20 mouse cellular contexts compared by ENCODE assay signal in the genomic region with DNA sequence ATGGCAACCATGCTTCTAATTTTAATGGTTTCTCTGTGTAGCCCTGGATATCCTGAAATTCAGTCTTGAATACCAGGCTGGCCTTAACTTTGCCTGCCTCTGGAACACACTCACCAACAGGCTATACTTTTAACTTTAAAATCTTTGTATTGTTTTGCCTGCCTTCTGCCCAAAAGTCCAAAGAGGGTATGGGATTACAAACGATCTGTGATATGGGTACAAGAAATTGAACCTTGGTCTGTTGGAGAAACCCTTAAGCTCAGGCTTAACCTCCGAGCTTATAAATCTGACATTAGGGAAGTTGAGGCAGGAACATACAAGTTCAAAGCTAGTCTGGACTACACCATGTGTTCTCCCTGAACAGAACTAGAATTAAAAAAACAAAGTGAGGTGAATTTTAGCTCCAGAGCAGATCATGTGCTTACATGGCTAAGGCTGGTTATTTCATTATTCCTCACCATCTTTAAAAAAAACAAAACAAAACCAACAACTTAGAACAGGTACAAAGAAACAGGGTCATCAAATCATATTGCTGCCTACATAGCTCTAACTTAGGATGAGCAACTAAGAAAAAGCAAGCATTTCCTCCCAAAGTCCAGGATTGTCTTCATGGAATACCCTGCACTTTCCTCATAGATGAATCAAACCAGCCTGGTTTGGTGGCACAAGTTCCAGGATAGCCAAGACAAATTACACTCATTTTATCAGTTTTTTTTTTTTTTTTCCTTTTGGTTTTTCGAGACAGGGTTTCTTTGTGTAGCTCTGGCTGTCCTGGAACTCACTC. TPM values are rescaled to one million over a fixed set of nuclear protein-coding genes. Genes with fewer than 3 reads are reported as not detected.
DNase-seq lines count a peak whose midpoint lies in the region; ATAC-seq and TF ChIP-seq lines count a peak whose summit lies in the region.
"Had no signal": no experiment of that assay in that cellular context is flagged by ENCODE, and none has a peak within 500 bp of the region (broad histone marks: within the 10 kb centered on the region; RNA-seq: fewer than 3 reads in every experiment).

No protein-coding gene starts in this region.

- H3K4me3 ChIP-seq in heart, postnatal 0 days (ENCODE audit: low read depth, low read length) = no peak overlapping the region
- no peak overlapping the region for H3K4me3 ChIP-seq in heart, embryonic 10.5 days
- no peak overlapping the region for H3K4me3 ChIP-seq in neural tube, embryonic 13.5 days
- no peak overlapping the region for H3K4me3 ChIP-seq in neural tube, embryonic 15.5 days (replicated peaks)
- H3K4me3 ChIP-seq in midbrain, postnatal 0 days (ENCODE audit: low read depth, low read length) = no peak overlapping the region
- H3K4me3 ChIP-seq: forebrain, embryonic 10.5 days; liver, embryonic 13.5 days; stomach, embryonic 15.5 days had no signal

- H3K9me3 ChIP-seq in heart, postnatal 0 days (replicated peaks; ENCODE audit: control insufficient read depth, low read length) = no peaks in the 10 kb centered on the region
- H3K9me3 ChIP-seq in heart, embryonic 10.5 days = no peaks in the 10 kb centered on the region
- no peaks in the 10 kb centered on the region for H3K9me3 ChIP-seq in neural tube, embryonic 13.5 days
- H3K9me3 ChIP-seq in neural tube, embryonic 15.5 days (replicated peaks) = no peaks in the 10 kb centered on the region
- H3K9me3 ChIP-seq in midbrain, postnatal 0 days (ENCODE audit: low read length) = no peaks in the 10 kb centered on the region
- H3K9me3 ChIP-seq: embryonic facial prominence, embryonic 15.5 days; forebrain, embryonic 10.5 days; liver, embryonic 13.5 days; stomach, embryonic 15.5 days had no signal

- DNase-seq in heart, postnatal 0 days (ENCODE audit: low spot score) = no peak
- DNase-seq in heart, embryonic 10.5 days (ENCODE audit: low spot score) = no peak
- no peak for DNase-seq in Patski (ENCODE audit: low read depth, low spot score)
- no peak for DNase-seq in urinary bladder, adult 18-20 months (ENCODE audit: low spot score in 2 of 2)
- no peak for DNase-seq in kidney, adult 18-20 months
- DNase-seq in midbrain, postnatal 0 days (ENCODE audit: low spot score) = no peak
- DNase-seq: cerebellum, postnatal 10 days; embryo, embryonic 11 days; gastrocnemius, postnatal 14 days; kidney, adult 8-10 months; liver, embryonic 13.5 days; retina, postnatal 1 day had no signal

- in situ Hi-C loops in Patski (cut with MboI; ENCODE audit: low pct_unique_long_range_greater_than_20kb) = no loop called here

- no peak overlapping the region for H3K27ac ChIP-seq in heart, postnatal 0 days (ENCODE audit: low read depth)
- no peak overlapping the region for H3K27ac ChIP-seq in heart, embryonic 10.5 days
- no peak overlapping the region for H3K27ac ChIP-seq in neural tube, embryonic 13.5 days (replicated peaks)
- no peak overlapping the region for H3K27ac ChIP-seq in neural tube, embryonic 15.5 days (replicated peaks)
- no peak overlapping the region for H3K27ac ChIP-seq in midbrain, postnatal 0 days (ENCODE audit: low read depth, low read length)
- H3K27ac ChIP-seq: embryonic facial prominence, embryonic 15.5 days; forebrain, embryonic 10.5 days; liver, embryonic 13.5 days; stomach, embryonic 15.5 days had no signal

- ATAC-seq in heart, postnatal 0 days (ENCODE audit: insufficient read depth, low read depth) = 0 out of 2 replicates have a peak, but pooled peaks have one; percentile 2
- ATAC-seq in neural tube, embryonic 13.5 days (ENCODE audit: low read depth) = 0 out of 2 replicates have a peak, but pooled peaks have one; percentile 17
- no peak for ATAC-seq in neural tube, embryonic 15.5 days (ENCODE audit: low FRiP score)
- peak; percentile 7 for ATAC-seq in Patski
- no peak for ATAC-seq in midbrain, postnatal 0 days (ENCODE audit: low FRiP score)

- TF ChIP-seq EP300 in heart, postnatal 0 days (IDR thresholded peaks at IDR 0.05; ENCODE audit: low read depth) = no peak

- H3K36me3 ChIP-seq in heart, postnatal 0 days (replicated peaks; ENCODE audit: control insufficient read depth, insufficient read depth, low read length) = peaks cover 23% of the 10 kb centered on the region
- peaks cover 32% of the 10 kb centered on the region for H3K36me3 ChIP-seq in heart, embryonic 10.5 days
- H3K36me3 ChIP-seq in neural tube, embryonic 13.5 days = peaks cover 30% of the 10 kb centered on the region
- H3K36me3 ChIP-seq in neural tube, embryonic 15.5 days = peaks cover 18% of the 10 kb centered on the region
- peaks cover 6% of the 10 kb centered on the region for H3K36me3 ChIP-seq in midbrain, postnatal 0 days (ENCODE audit: insufficient read depth, low read length)

- H3K27me3 ChIP-seq in heart, postnatal 0 days (ENCODE audit: control insufficient read depth, insufficient read depth, low read length) = no peaks in the 10 kb centered on the region
- H3K27me3 ChIP-seq in heart, embryonic 10.5 days (ENCODE audit: insufficient read depth, poor library complexity, severe bottlenecking) = no peaks in the 10 kb centered on the region
- no peaks in the 10 kb centered on the region for H3K27me3 ChIP-seq in neural tube, embryonic 13.5 days
- no peaks in the 10 kb centered on the region for H3K27me3 ChIP-seq in neural tube, embryonic 15.5 days (replicated peaks)
- no peaks in the 10 kb centered on the region for H3K27me3 ChIP-seq in Patski
- no peaks in the 10 kb centered on the region for H3K27me3 ChIP-seq in midbrain, postnatal 0 days (ENCODE audit: insufficient read depth, low read length)
- H3K27me3 ChIP-seq: embryonic facial prominence, embryonic 15.5 days; liver, embryonic 13.5 days; stomach, embryonic 15.5 days had no signal

- CTCF ChIA-PET in Patski (lab: Charles Lee) = interaction anchor here (0.7 to 4.4 kb wide), 6 partner anchors 10 to 390 kb away, joined by 3 to 23 read pairs (median 4); no protein-coding TSS in a partner anchor

- 65% methylated on average over 3 of the region's 3 CpGs for WGBS in heart, postnatal 0 days
- WGBS in heart, embryonic 10.5 days = 78% methylated on average over 3 of the region's 3 CpGs
- 74% methylated on average over 3 of the region's 3 CpGs for WGBS in neural tube, embryonic 13.5 days
- 81% methylated on average over 3 of the region's 3 CpGs for WGBS in neural tube, embryonic 15.5 days
- 79% methylated on average over 3 of the region's 3 CpGs for WGBS in midbrain, postnatal 0 days

- POLR2A ChIA-PET in Patski (lab: Charles Lee) = interaction anchor here (0.6 to 4.0 kb wide), 7 partner anchors 9 to 112 kb away, joined by 3 to 32 read pairs (median 5); partner anchors contain the start of gene Bri3bp

- TF ChIP-seq CTCF in heart, postnatal 0 days (IDR thresholded peaks at IDR 0.05; ENCODE audit: low read depth) = no peak
- no peak for TF ChIP-seq CTCF in Patski (IDR thresholded peaks at IDR 0.05)
- TF ChIP-seq CTCF in midbrain, postnatal 0 days (IDR thresholded peaks at IDR 0.05) = no peak

- H3K9ac ChIP-seq in heart, postnatal 0 days (replicated peaks; ENCODE audit: low read depth, low read length) = no peak overlapping the region
- no peak overlapping the region for H3K9ac ChIP-seq in neural tube, embryonic 13.5 days
- H3K9ac ChIP-seq in neural tube, embryonic 15.5 days (replicated peaks) = no peak overlapping the region
- H3K9ac ChIP-seq in midbrain, postnatal 0 days (replicated peaks; ENCODE audit: low read length, poor library complexity, severe bottlenecking) = no peak overlapping the region
- H3K9ac ChIP-seq: embryonic facial prominence, embryonic 15.5 days; liver, embryonic 13.5 days; stomach, embryonic 15.5 days had no signal

- H3K4me2 ChIP-seq in heart, postnatal 0 days (ENCODE audit: low read depth, low read length) = no peak overlapping the region
- H3K4me2 ChIP-seq in neural tube, embryonic 13.5 days = no peak overlapping the region
- no peak overlapping the region for H3K4me2 ChIP-seq in neural tube, embryonic 15.5 days
- no peak overlapping the region for H3K4me2 ChIP-seq in midbrain, postnatal 0 days (ENCODE audit: low read depth, low read length, poor library complexity, severe bottlenecking)
- H3K4me2 ChIP-seq: embryonic facial prominence, embryonic 15.5 days; heart, embryonic 11.5 days; liver, embryonic 13.5 days; stomach, embryonic 15.5 days had no signal

- H3K4me1 ChIP-seq in heart, postnatal 0 days (ENCODE audit: control insufficient read depth, insufficient read depth) = no peaks in the 10 kb centered on the region
- no peaks in the 10 kb centered on the region for H3K4me1 ChIP-seq in heart, embryonic 10.5 days
- H3K4me1 ChIP-seq in neural tube, embryonic 13.5 days (replicated peaks) = peaks cover 35% of the 10 kb centered on the region
- H3K4me1 ChIP-seq in neural tube, embryonic 15.5 days = peaks cover 40% of the 10 kb centered on the region
- H3K4me1 ChIP-seq in midbrain, postnatal 0 days (ENCODE audit: insufficient read depth, low read length) = peaks cover 5% of the 10 kb centered on the region; the same call in 1 of the 2 replicates

RNA-seq across cellular contexts. Expression of gene Gm10382, which starts 5.3 kb away (rescaled TPM):
- total RNA-seq in heart, postnatal 0 days (2014; rRNA removed; ENCODE audit: low replicate concordance) = not detected in 2 replicates
- 0.32 and 0.78 TPM in 2 replicates for polyA plus RNA-seq in heart, postnatal 0 days (2015; fragmentation: Nextera tagmentation; extraction: Ambion mirVana)
- polyA plus RNA-seq in heart, embryonic 10.5 days (2016; fragmentation: Nextera tagmentation; extraction: Ambion mirVana) = 0.34 and 0.67 TPM in 2 replicates
- 0.52 and 0.73 TPM in 2 replicates for polyA plus RNA-seq in neural tube, embryonic 13.5 days (2015; fragmentation: Nextera tagmentation; extraction: Ambion mirVana)
- 0.59 and 0.74 TPM in 2 replicates for polyA plus RNA-seq in neural tube, embryonic 15.5 days (2015; fragmentation: Nextera tagmentation; extraction: Ambion mirVana)
- polyA plus RNA-seq in Patski (2021) = 4.1 TPM
- not detected in 2 replicates for total RNA-seq in midbrain, postnatal 0 days (2014; rRNA removed)
- polyA plus RNA-seq in midbrain, postnatal 0 days (2015; fragmentation: Nextera tagmentation; extraction: Ambion mirVana) = 0.67 and 0.83 TPM in 2 replicates
- total RNA-seq: gastrocnemius, postnatal 14 days; monocyte, adult 5-6 weeks had no signal
- polyA plus RNA-seq: large intestine, adult 2 months had no signal

RNA-seq across cellular contexts. Expression of gene Ubc, which starts 6.2 kb away (rescaled TPM):
- total RNA-seq in heart, postnatal 0 days (2014; rRNA removed; ENCODE audit: low replicate concordance) = 889 and 1,003 TPM in 2 replicates
- polyA plus RNA-seq in heart, postnatal 0 days (2015; fragmentation: Nextera tagmentation; extraction: Ambion mirVana) = 742 and 892 TPM in 2 replicates
- polyA plus RNA-seq in heart, embryonic 10.5 days (2016; fragmentation: Nextera tagmentation; extraction: Ambion mirVana) = 921 and 966 TPM in 2 replicates
- polyA plus RNA-seq in neural tube, embryonic 13.5 days (2015; fragmentation: Nextera tagmentation; extraction: Ambion mirVana) = 1,127 and 1,268 TPM in 2 replicates
- 1,353 and 1,380 TPM in 2 replicates for polyA plus RNA-seq in neural tube, embryonic 15.5 days (2015; fragmentation: Nextera tagmentation; extraction: Ambion mirVana)
- 1,637 TPM for polyA plus RNA-seq in Patski (2021)
- total RNA-seq in midbrain, postnatal 0 days (2014; rRNA removed) = 915 and 958 TPM in 2 replicates
- polyA plus RNA-seq in midbrain, postnatal 0 days (2015; fragmentation: Nextera tagmentation; extraction: Ambion mirVana) = 1,268 and 1,306 TPM in 2 replicates

RNA-seq across cellular contexts. Expression of gene Scarb1, which starts 42.9 kb away (rescaled TPM):
- total RNA-seq in heart, postnatal 0 days (2014; rRNA removed; ENCODE audit: low replicate concordance) = 79.8 and 84.2 TPM in 2 replicates
- 53.7 and 58.2 TPM in 2 replicates for polyA plus RNA-seq in heart, postnatal 0 days (2015; fragmentation: Nextera tagmentation; extraction: Ambion mirVana)
- polyA plus RNA-seq in heart, embryonic 10.5 days (2016; fragmentation: Nextera tagmentation; extraction: Ambion mirVana) = 73.1 and 94.3 TPM in 2 replicates
- polyA plus RNA-seq in neural tube, embryonic 13.5 days (2015; fragmentation: Nextera tagmentation; extraction: Ambion mirVana) = 28.8 and 33.2 TPM in 2 replicates
- polyA plus RNA-seq in neural tube, embryonic 15.5 days (2015; fragmentation: Nextera tagmentation; extraction: Ambion mirVana) = 50.5 and 55.5 TPM in 2 replicates
- polyA plus RNA-seq in Patski (2021) = 59.7 TPM
- total RNA-seq in midbrain, postnatal 0 days (2014; rRNA removed) = 60.2 and 74.0 TPM in 2 replicates
- polyA plus RNA-seq in midbrain, postnatal 0 days (2015; fragmentation: Nextera tagmentation; extraction: Ambion mirVana) = 57.7 and 57.9 TPM in 2 replicates

RNA-seq across cellular contexts. Expression of gene Dhx37, which starts 50.1 kb away (rescaled TPM):
- 5.9 and 16.2 TPM in 2 replicates for total RNA-seq in heart, postnatal 0 days (2014; rRNA removed; ENCODE audit: low replicate concordance)
- polyA plus RNA-seq in heart, postnatal 0 days (2015; fragmentation: Nextera tagmentation; extraction: Ambion mirVana) = 5.5 and 6.8 TPM in 2 replicates
- polyA plus RNA-seq in heart, embryonic 10.5 days (2016; fragmentation: Nextera tagmentation; extraction: Ambion mirVana) = 15.9 and 18.7 TPM in 2 replicates
- polyA plus RNA-seq in neural tube, embryonic 13.5 days (2015; fragmentation: Nextera tagmentation; extraction: Ambion mirVana) = 9.0 and 10.6 TPM in 2 replicates
- polyA plus RNA-seq in neural tube, embryonic 15.5 days (2015; fragmentation: Nextera tagmentation; extraction: Ambion mirVana) = 9.9 and 10.9 TPM in 2 replicates
- polyA plus RNA-seq in Patski (2021) = 42.0 TPM
- total RNA-seq in midbrain, postnatal 0 days (2014; rRNA removed) = 17.8 and 32.9 TPM in 2 replicates
- polyA plus RNA-seq in midbrain, postnatal 0 days (2015; fragmentation: Nextera tagmentation; extraction: Ambion mirVana) = 10.9 TPM in 2 replicates

RNA-seq across cellular contexts. Expression of gene Bri3bp, which starts 57.5 kb away (rescaled TPM):
- 27.8 and 41.5 TPM in 2 replicates for total RNA-seq in heart, postnatal 0 days (2014; rRNA removed; ENCODE audit: low replicate concordance)
- 59.2 and 65.8 TPM in 2 replicates for polyA plus RNA-seq in heart, postnatal 0 days (2015; fragmentation: Nextera tagmentation; extraction: Ambion mirVana)
- polyA plus RNA-seq in heart, embryonic 10.5 days (2016; fragmentation: Nextera tagmentation; extraction: Ambion mirVana) = 45.6 and 52.9 TPM in 2 replicates
- polyA plus RNA-seq in neural tube, embryonic 13.5 days (2015; fragmentation: Nextera tagmentation; extraction: Ambion mirVana) = 33.3 and 33.8 TPM in 2 replicates
- polyA plus RNA-seq in neural tube, embryonic 15.5 days (2015; fragmentation: Nextera tagmentation; extraction: Ambion mirVana) = 37.3 and 40.6 TPM in 2 replicates
- polyA plus RNA-seq in Patski (2021) = 83.7 TPM
- 89.5 and 96.0 TPM in 2 replicates for total RNA-seq in midbrain, postnatal 0 days (2014; rRNA removed)
- polyA plus RNA-seq in midbrain, postnatal 0 days (2015; fragmentation: Nextera tagmentation; extraction: Ambion mirVana) = 42.3 and 43.9 TPM in 2 replicates

Comparison
In these comparisons a context has a peak if more than half of its experiments do, and no peak if none do; other contexts are left out.
1. ATAC-seq: peak in heart, postnatal 0 days (single experiment), neural tube, embryonic 13.5 days (single experiment) and Patski (single experiment); none in neural tube, embryonic 15.5 days (single experiment) and midbrain, postnatal 0 days (single experiment).